Mouse (Mus musculus) neural tube, embryonic 11.5 days (tissue): ENCODE measurements at regions not wholly inside any gene's neighbourhood (a gene's known extent, or its start where the extent isn't known, plus 50 kb on each side); places are given as distances from the start of the nearest gene placed in this dataset.

Experiments used
- ATAC-seq: fragments of 200-750 bp; cut with Nextera tagmentation; 2 replicates; pipeline ENCODE4 v1.8.0; 2017; ENCODE audit warnings: moderate number of reproducible peaks, mild to moderate bottlenecking, moderate TSS enrichment, moderate library complexity; ENCODE audit not compliant: insufficient read depth, low FRiP score, low TSS enrichment
- DNase-seq: peaks from one replicate; pipeline ENCODE4 v3.0.0-alpha.2; 2015; ENCODE audit warnings: low spot score
- H3K27ac ChIP-seq: fragments of 300-500 bp; sonication (generic); 2 replicates; pipeline ENCODE4 v1.5.1; 2014; ENCODE audit warnings: low read depth, mild to moderate bottlenecking, low read length
- H3K27me3 ChIP-seq: fragments of 300-500 bp; sonication (generic); 2 replicates; pipeline ENCODE4 v1.6.1; 2014; ENCODE audit warnings: mild to moderate bottlenecking, low read length, mixed read lengths; ENCODE audit not compliant: control insufficient read depth, insufficient read depth
- H3K36me3 ChIP-seq: fragments of 300-500 bp; sonication (generic); 2 replicates; pipeline ENCODE4 v1.6.1; 2014; ENCODE audit warnings: mild to moderate bottlenecking, low read length, moderate library complexity, mixed read lengths; ENCODE audit not compliant: control insufficient read depth, insufficient read depth
- H3K4me1 ChIP-seq: fragments of 300-500 bp; sonication (generic); 2 replicates; pipeline ENCODE4 v1.6.1; 2014; ENCODE audit warnings: low read length, mixed read lengths; ENCODE audit not compliant: control insufficient read depth, insufficient read depth
- H3K4me2 ChIP-seq: fragments of 300-500 bp; sonication (generic); 2 replicates; pipeline ENCODE4 v1.6.1; 2014; ENCODE audit warnings: low read depth, mild to moderate bottlenecking, moderate library complexity
- H3K4me3 ChIP-seq: fragments of 300-500 bp; sonication (generic); 2 replicates; pipeline ENCODE4 v1.5.1; 2014; ENCODE audit warnings: low read depth, low read length
- H3K9ac ChIP-seq: fragments of 300-500 bp; sonication (generic); 2 replicates; pipeline ENCODE4 v1.6.1; 2014; ENCODE audit warnings: mild to moderate bottlenecking, low read length
- H3K9me3 ChIP-seq: fragments of 300-500 bp; sonication (generic); 2 replicates; pipeline ENCODE4 v1.6.1; 2016; ENCODE audit warnings: low read length; ENCODE audit not compliant: control insufficient read depth
- WGBS: fragments of 180-500 bp; shearing (Covaris S2); extraction: QIAGEN DNeasy Blood & Tissue Kit; methylation state at CpG from one replicate; pipeline ENCODE4 v1.1.7; 2014; 5-methylcytosine and 5-hydroxymethylcytosine counted together

DNA sequence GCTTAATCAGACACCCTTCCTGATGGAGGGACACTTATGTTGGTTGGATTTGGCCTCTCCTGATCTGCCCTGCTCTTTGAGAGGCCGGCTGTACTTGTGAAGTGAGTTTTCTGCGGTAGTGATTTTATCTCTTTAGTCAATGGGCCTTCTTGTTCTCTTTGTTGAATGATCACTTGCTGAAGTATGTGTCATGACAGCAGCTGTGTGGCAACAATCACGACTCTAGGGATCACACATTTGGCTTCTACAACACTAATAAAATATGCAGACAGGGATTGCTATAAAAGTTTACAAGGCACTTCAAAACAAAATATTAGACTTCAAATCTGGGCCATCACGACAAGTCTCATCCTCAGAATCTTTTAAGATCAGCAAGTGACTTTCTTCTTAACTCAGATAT lies 57.8 kb upstream of the Rbms1 start:
- Histone ChIP-seq H3K36me3 (no peaks in the 10 kb centered on the region), H3K9me3 (no peaks in the 10 kb centered on the region), H3K4me3 (no peak overlapping the region), H3K9ac (no peak overlapping the region), H3K27ac (no peak overlapping the region), H3K4me1 (no peaks in the 10 kb centered on the region), H3K4me2 (no peak overlapping the region), H3K27me3 (no peaks in the 10 kb centered on the region)
- WGBS: 73% methylated on average over 4 of the region's 4 CpGs
- DNase-seq: no peak
- no peak for ATAC-seq

DNA sequence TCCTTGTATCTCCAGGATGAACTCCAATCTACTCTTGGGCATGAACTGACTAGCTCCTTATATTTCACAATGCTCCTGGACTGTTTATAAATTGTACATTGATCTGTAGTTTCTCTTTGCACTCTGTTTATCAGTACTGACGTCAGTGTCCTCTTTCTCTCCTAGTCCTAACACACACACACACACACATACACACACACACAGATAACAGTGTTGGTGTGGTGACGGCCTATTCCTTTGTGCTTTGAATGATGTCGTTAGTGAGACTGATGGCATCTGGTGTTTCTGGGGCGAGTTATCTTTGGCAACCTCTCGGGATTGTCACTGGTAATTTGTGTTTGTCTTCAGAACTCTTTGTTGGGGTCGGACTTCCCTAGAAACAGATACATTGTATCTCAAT lies 50.0 kb upstream of the Rbms1 start:
- no peak overlapping the region for H3K4me3 ChIP-seq
- no peaks in the 10 kb centered on the region for H3K36me3 ChIP-seq
- 41% methylated on average over 6 of the region's 6 CpGs for WGBS
- H3K4me2 ChIP-seq: no peak overlapping the region
- ATAC-seq (no peak), DNase-seq (no peak)
- H3K9ac ChIP-seq: no peak overlapping the region
- H3K27me3 ChIP-seq: no peaks in the 10 kb centered on the region
- H3K4me1 ChIP-seq: no peaks in the 10 kb centered on the region
- H3K27ac ChIP-seq: no peak overlapping the region
- no peaks in the 10 kb centered on the region for H3K9me3 ChIP-seq
